Mouse (Mus musculus): ENCODE results near the gene Dctn2. TPM values are rescaled to one million over a fixed set of nuclear protein-coding genes. Genes with fewer than 3 reads are reported as not detected.

Dctn2 gene
- polyA plus RNA-seq, 1 experiment from 2014 or later, result 286 TPM

- Histone ChIP-seq H3K27me3 (replicated peaks; ENCODE audit: control insufficient read depth, insufficient read depth, low read length) (no peaks in the 10 kb centered on the region), H3K4me2 (ENCODE audit: low read length) (no peak overlapping the region), H3K4me1 (ENCODE audit: control insufficient read depth, insufficient read depth, low read length) (peaks cover 17% of the 10 kb centered on the region), H3K9me3 (replicated peaks; ENCODE audit: control insufficient read depth, low read length) (no peaks in the 10 kb centered on the region), H3K36me3 (ENCODE audit: control insufficient read depth, insufficient read depth, low read length) (peaks cover 76% of the 10 kb centered on the region), H3K4me3 (ENCODE audit: low read depth, low read length) (no peak overlapping the region), H3K27ac (ENCODE audit: low read depth, low read length) (no peak overlapping the region), H3K9ac (ENCODE audit: low read length) (0 out of 2 replicates have a peak overlapping the region, but pooled peaks have one; percentile 13)
- ATAC-seq (no peak), DNase-seq (ENCODE audit: low spot score) (no peak)
- WGBS, result 79% methylated on average over 11 of the region's 11 CpGs
Measured at GRCm38 (mm10) chr10:127284724-127285500, 18.7 kb downstream of the Dctn2 start.

- peaks cover 17% of the 10 kb centered on the region for H3K4me1 ChIP-seq (ENCODE audit: control insufficient read depth, insufficient read depth, low read length)
- no peak overlapping the region for H3K27ac ChIP-seq (ENCODE audit: low read depth, low read length)
- no peak overlapping the region for H3K9ac ChIP-seq (ENCODE audit: low read length)
- WGBS, result 77% methylated on average over 13 of the region's 13 CpGs
- H3K9me3 ChIP-seq (replicated peaks; ENCODE audit: control insufficient read depth, low read length), result no peaks in the 10 kb centered on the region
- ATAC-seq, result no peak
- H3K4me2 ChIP-seq (ENCODE audit: low read length), result no peak overlapping the region
- no peak for DNase-seq (ENCODE audit: low spot score)
- H3K36me3 ChIP-seq (ENCODE audit: control insufficient read depth, insufficient read depth, low read length), result peaks cover 69% of the 10 kb centered on the region
- H3K4me3 ChIP-seq (ENCODE audit: low read depth, low read length), result no peak overlapping the region
- H3K27me3 ChIP-seq (replicated peaks; ENCODE audit: control insufficient read depth, insufficient read depth, low read length), result no peaks in the 10 kb centered on the region
Measured at GRCm38 (mm10) chr10:127285644-127286043, 19.5 kb downstream of the Dctn2 start.

- no peak overlapping the region for H3K9ac ChIP-seq (ENCODE audit: low read length)
- H3K36me3 ChIP-seq (ENCODE audit: control insufficient read depth, insufficient read depth, low read length), result peaks cover 63% of the 10 kb centered on the region
- ATAC-seq, result no peak
- no peak overlapping the region for H3K4me3 ChIP-seq (ENCODE audit: low read depth, low read length)
- no peaks in the 10 kb centered on the region for H3K27me3 ChIP-seq (replicated peaks; ENCODE audit: control insufficient read depth, insufficient read depth, low read length)
- no peaks in the 10 kb centered on the region for H3K9me3 ChIP-seq (replicated peaks; ENCODE audit: control insufficient read depth, low read length)
- H3K4me2 ChIP-seq (ENCODE audit: low read length), result peak overlapping the region; percentile 78; the same call in 1 of the 2 replicates
- H3K27ac ChIP-seq (ENCODE audit: low read depth, low read length), result no peak overlapping the region
- DNase-seq (ENCODE audit: low spot score), result no peak
- peaks cover 17% of the 10 kb centered on the region for H3K4me1 ChIP-seq (ENCODE audit: control insufficient read depth, insufficient read depth, low read length)
- WGBS, result 66% methylated on average over 7 of the region's 7 CpGs
Measured at GRCm38 (mm10) chr10:127286194-127286593, 20.0 kb downstream of the Dctn2 start.

- Histone ChIP-seq H3K27ac (ENCODE audit: low read depth, low read length) (peak overlapping the region; percentile 21; the same call in 1 of the 2 replicates), H3K36me3 (ENCODE audit: control insufficient read depth, insufficient read depth, low read length) (peaks cover 58% of the 10 kb centered on the region), H3K4me3 (ENCODE audit: low read depth, low read length) (peak overlapping the region; percentile 52; the same call in 1 of the 2 replicates), H3K27me3 (replicated peaks; ENCODE audit: control insufficient read depth, insufficient read depth, low read length) (no peaks in the 10 kb centered on the region), H3K4me1 (ENCODE audit: control insufficient read depth, insufficient read depth, low read length) (peaks cover 22% of the 10 kb centered on the region), H3K9ac (ENCODE audit: low read length) (peak overlapping the region; percentile 75; the same call in 1 of the 2 replicates), H3K4me2 (ENCODE audit: low read length) (peak overlapping the region; percentile 78), H3K9me3 (replicated peaks; ENCODE audit: control insufficient read depth, low read length) (no peaks in the 10 kb centered on the region)
- WGBS, result 46% methylated on average over 7 of the region's 7 CpGs
- ATAC-seq (no peak), DNase-seq (ENCODE audit: low spot score) (peak; percentile 45)
Measured at GRCm38 (mm10) chr10:127286730-127287129, 20.6 kb downstream of the Dctn2 start.

GRCm38 (mm10) chr10:127287271-127287935, 21.2 kb downstream of the Dctn2 start:
- peaks cover 51% of the 10 kb centered on the region for H3K36me3 ChIP-seq (ENCODE audit: control insufficient read depth, insufficient read depth, low read length)
- peak overlapping the region; percentile 78 for H3K4me2 ChIP-seq (ENCODE audit: low read length)
- peak overlapping the region; percentile 75 for H3K9ac ChIP-seq (ENCODE audit: low read length)
- 79% methylated on average over 15 of the region's 15 CpGs for WGBS
- no peak for DNase-seq (ENCODE audit: low spot score)
- peak overlapping the region; percentile 52 for H3K4me3 ChIP-seq (ENCODE audit: low read depth, low read length)
- H3K27ac ChIP-seq (ENCODE audit: low read depth, low read length), result peak overlapping the region; percentile 97; the same call in 1 of the 2 replicates
- H3K27me3 ChIP-seq (replicated peaks; ENCODE audit: control insufficient read depth, insufficient read depth, low read length), result no peaks in the 10 kb centered on the region
- no peak for ATAC-seq
- H3K4me1 ChIP-seq (ENCODE audit: control insufficient read depth, insufficient read depth, low read length), result peaks cover 26% of the 10 kb centered on the region
- no peaks in the 10 kb centered on the region for H3K9me3 ChIP-seq (replicated peaks; ENCODE audit: control insufficient read depth, low read length)

- Histone ChIP-seq H3K9ac (ENCODE audit: low read length) (peak overlapping the region; percentile 75), H3K4me2 (ENCODE audit: low read length) (peak overlapping the region; percentile 78), H3K36me3 (ENCODE audit: control insufficient read depth, insufficient read depth, low read length) (peaks cover 48% of the 10 kb centered on the region), H3K9me3 (replicated peaks; ENCODE audit: control insufficient read depth, low read length) (no peaks in the 10 kb centered on the region), H3K27ac (ENCODE audit: low read depth, low read length) (peak overlapping the region; percentile 97), H3K4me1 (ENCODE audit: control insufficient read depth, insufficient read depth, low read length) (peaks cover 26% of the 10 kb centered on the region), H3K4me3 (ENCODE audit: low read depth, low read length) (peak overlapping the region; percentile 52), H3K27me3 (replicated peaks; ENCODE audit: control insufficient read depth, insufficient read depth, low read length) (no peaks in the 10 kb centered on the region)
- DNase-seq (ENCODE audit: low spot score), result no peak
- ATAC-seq, result no peak
- WGBS, result 1% methylated on average over 3 of the region's 3 CpGs
Measured at GRCm38 (mm10) chr10:127287936-127288293, 21.7 kb downstream of the Dctn2 start.

- DNase-seq (ENCODE audit: low spot score), result peak; percentile 51
- Histone ChIP-seq H3K27me3 (replicated peaks; ENCODE audit: control insufficient read depth, insufficient read depth, low read length) (no peaks in the 10 kb centered on the region), H3K9ac (ENCODE audit: low read length) (peak overlapping the region; percentile 75), H3K4me1 (ENCODE audit: control insufficient read depth, insufficient read depth, low read length) (peaks cover 26% of the 10 kb centered on the region), H3K4me3 (ENCODE audit: low read depth, low read length) (peak overlapping the region; percentile 52), H3K4me2 (ENCODE audit: low read length) (peak overlapping the region; percentile 78), H3K9me3 (replicated peaks; ENCODE audit: control insufficient read depth, low read length) (no peaks in the 10 kb centered on the region), H3K27ac (ENCODE audit: low read depth, low read length) (peak overlapping the region; percentile 97), H3K36me3 (ENCODE audit: control insufficient read depth, insufficient read depth, low read length) (peaks cover 48% of the 10 kb centered on the region)
- ATAC-seq, result no peak; the same call in none of the 2 replicates
- 2% methylated on average over 20 of the region's 28 CpGs for WGBS
Measured at GRCm38 (mm10) chr10:127288328-127288799, 22.2 kb downstream of the Dctn2 start.

- Histone ChIP-seq H3K4me3 (ENCODE audit: low read depth, low read length) (peak within 1 kb of the TSS; percentile 52), H3K9me3 (replicated peaks; ENCODE audit: control insufficient read depth, low read length) (no peaks in the 10 kb centered on the region), H3K27me3 (replicated peaks; ENCODE audit: control insufficient read depth, insufficient read depth, low read length) (no peaks in the 10 kb centered on the region), H3K4me2 (ENCODE audit: low read length) (peak within 1 kb of the TSS; percentile 78), H3K36me3 (ENCODE audit: control insufficient read depth, insufficient read depth, low read length) (peaks cover 48% of the 10 kb centered on the region), H3K4me1 (ENCODE audit: control insufficient read depth, insufficient read depth, low read length) (peaks cover 26% of the 10 kb centered on the region), H3K27ac (ENCODE audit: low read depth, low read length) (peak within 1 kb of the TSS; percentile 97), H3K9ac (ENCODE audit: low read length) (peak within 1 kb of the TSS; percentile 75)
- WGBS, result under 1% methylated on average over 50 of the region's 65 CpGs
- ATAC-seq, result peak; percentile 44
- DNase-seq (ENCODE audit: low spot score), result peak; percentile 90
Measured at GRCm38 (mm10) chr10:127288800-127289572, 22.8 kb downstream of the Dctn2 start, which contains the start of gene Mbd6. TSS of gene Mbd6 (minus strand) at chr10:127289018.
